Mouse (Mus musculus): ENCODE measurements around the gene Eml3. TPM values are rescaled to one million over a fixed set of nuclear protein-coding genes. Genes with fewer than 3 reads are reported as not detected.
A peak's percentile ranks its signal among the peaks of the same experiment; 100 is the strongest.

Eml3 gene
- polyA plus RNA-seq, 1 experiment = 40.2 TPM

DNA sequence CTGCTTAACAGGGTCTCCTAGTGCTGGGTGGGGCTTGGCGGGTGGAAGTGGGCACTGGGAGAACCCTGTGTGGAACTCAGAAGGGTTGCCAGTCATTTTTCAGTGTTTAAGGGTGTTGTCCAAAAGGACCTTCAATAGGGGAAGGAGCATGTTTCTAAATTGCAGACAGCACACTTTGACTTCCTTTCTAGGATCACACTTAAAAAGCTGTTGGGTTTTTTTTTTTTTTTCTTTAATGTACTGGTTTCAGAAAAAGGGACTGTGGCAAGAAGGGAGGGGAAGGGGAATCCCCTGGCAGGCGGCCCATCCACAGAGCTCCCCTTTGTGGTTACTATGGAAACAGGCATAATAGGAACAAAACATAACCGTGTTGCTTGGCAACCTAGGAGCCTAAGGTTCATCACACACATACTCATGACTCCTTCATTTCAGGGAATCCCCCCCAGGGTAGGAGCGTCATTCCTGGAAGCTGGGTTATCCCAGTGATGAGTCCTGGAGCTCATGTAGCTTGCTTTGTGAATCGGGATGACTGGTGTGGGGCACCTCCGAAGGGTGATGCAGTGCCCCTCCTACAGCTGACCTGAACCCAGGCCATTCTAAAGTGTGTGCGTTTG lies 55.0 kb downstream of the Eml3 start:
- no peak for DNase-seq
- TF ChIP-seq POLR2A (IDR thresholded peaks at IDR 0.05; ENCODE audit: borderline replicate concordance, insufficient read depth, low read length) (no peak), CTCF (IDR thresholded peaks at IDR 0.05; ENCODE audit: borderline replicate concordance, insufficient read depth, low read depth, low read length) (no peak)
- no peaks in the 10 kb centered on the region; the same call in 1 of the 2 replicates for H3K4me1 ChIP-seq (ENCODE audit: control insufficient read depth, insufficient read depth, low read length)
- 15% methylated on average over 7 of the region's 7 CpGs for WGBS
- no peaks in the 10 kb centered on the region for H3K27me3 ChIP-seq (ENCODE audit: control insufficient read depth, insufficient read depth, low read length)
- no peak overlapping the region for H3K27ac ChIP-seq (ENCODE audit: insufficient read depth, low read length)
- no peak overlapping the region for H3K4me3 ChIP-seq (replicated peaks; ENCODE audit: insufficient read depth, low read depth, low read length)

DNA sequence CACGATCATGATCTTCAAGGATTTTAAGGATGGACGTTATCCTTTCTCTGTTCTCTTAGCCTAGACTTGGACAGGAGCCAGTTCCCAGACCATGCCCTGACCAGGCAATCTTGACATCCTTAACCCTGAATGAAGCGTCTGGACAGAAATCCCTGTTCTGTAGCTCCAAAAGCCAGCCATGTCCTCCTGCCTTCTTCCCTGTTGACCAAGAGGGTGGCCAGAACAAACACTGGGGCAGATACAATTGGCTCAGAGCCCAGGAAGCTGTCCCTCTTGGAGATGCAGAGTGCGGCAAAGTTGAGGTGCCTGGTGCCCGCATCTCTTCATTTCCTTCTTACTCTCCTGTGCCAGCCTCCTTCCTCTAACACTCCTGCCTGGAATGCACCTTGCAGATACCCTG lies 56.5 kb downstream of the Eml3 start:
- WGBS = 41% methylated on average over 5 of the region's 5 CpGs

DNA sequence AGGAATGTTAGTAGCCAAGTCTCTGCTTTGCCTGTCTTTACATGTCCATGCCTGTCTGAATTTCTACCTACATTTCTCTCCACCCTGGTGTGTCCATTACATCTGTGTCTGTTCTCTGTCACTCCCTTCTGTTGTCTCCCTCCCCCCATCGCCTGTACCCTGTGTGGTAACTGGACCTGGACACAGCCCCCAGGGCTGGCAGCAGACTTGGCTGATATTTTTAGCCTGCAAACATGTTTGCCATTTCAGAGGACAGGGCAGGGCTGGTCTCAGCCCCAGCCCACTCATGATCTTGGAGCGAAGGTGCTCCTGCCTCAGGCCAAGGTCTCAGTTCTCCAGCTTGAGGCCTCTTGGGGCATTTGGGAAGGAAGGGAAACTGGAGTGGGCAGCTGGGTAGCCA lies 58.5 kb downstream of the Eml3 start:
- Histone ChIP-seq H3K4me1 (ENCODE audit: control insufficient read depth, insufficient read depth, low read length) (no peaks in the 10 kb centered on the region; the same call in 1 of the 2 replicates), H3K27ac (ENCODE audit: insufficient read depth, low read length) (no peak overlapping the region), H3K4me3 (replicated peaks; ENCODE audit: insufficient read depth, low read depth, low read length) (no peak overlapping the region), H3K27me3 (ENCODE audit: control insufficient read depth, insufficient read depth, low read length) (no peaks in the 10 kb centered on the region)
- WGBS = 51% methylated on average over 2 of the region's 2 CpGs
- TF ChIP-seq CTCF (IDR thresholded peaks at IDR 0.05; ENCODE audit: borderline replicate concordance, insufficient read depth, low read depth, low read length) (no peak), POLR2A (IDR thresholded peaks at IDR 0.05; ENCODE audit: borderline replicate concordance, insufficient read depth, low read length) (no peak)
- no peak for DNase-seq

More for the DNA sequence above, 56.5 kb downstream of the Eml3 start:
- Histone ChIP-seq H3K27ac (ENCODE audit: insufficient read depth, low read length) (no peak overlapping the region), H3K4me3 (replicated peaks; ENCODE audit: insufficient read depth, low read depth, low read length) (no peak overlapping the region), H3K27me3 (ENCODE audit: control insufficient read depth, insufficient read depth, low read length) (no peaks in the 10 kb centered on the region), H3K4me1 (ENCODE audit: control insufficient read depth, insufficient read depth, low read length) (no peaks in the 10 kb centered on the region; the same call in 1 of the 2 replicates)
- no peak for DNase-seq
- TF ChIP-seq CTCF (IDR thresholded peaks at IDR 0.05; ENCODE audit: borderline replicate concordance, insufficient read depth, low read depth, low read length) (no peak), POLR2A (IDR thresholded peaks at IDR 0.05; ENCODE audit: borderline replicate concordance, insufficient read depth, low read length) (no peak)

DNA sequence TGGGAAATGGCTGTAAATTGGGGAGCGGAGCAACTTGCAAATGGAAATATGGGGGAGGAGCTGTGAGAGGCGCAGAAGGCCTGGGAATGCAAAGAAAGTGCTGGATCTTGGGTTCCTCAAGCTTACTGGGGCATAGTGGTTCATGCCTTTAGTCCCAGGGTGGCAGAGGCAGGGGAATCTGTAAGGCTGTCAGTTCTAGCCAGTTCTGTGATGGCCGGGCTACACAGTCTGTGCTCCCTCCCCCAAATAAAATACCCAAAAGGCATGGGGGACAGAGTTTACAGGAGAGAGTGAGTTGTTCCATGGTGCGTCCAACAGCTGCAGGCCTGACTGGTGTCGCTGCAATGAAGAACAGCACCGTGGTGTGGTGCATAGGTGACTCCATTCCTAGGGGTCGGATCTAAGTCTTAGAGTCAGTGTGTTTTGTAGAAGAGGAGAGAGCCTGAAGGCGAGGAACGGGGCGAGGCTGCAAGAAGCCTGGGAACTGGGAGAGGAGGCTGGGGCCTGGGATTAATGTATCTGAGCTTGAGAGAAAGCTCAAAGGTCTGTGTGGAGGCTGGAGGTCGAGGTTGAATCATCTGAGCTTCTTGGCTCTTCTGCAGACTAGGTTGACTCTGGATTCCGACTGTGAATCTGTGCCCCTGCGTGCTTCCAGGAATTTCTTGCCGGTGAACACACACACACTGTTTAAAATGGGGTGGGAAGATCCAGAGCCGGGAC lies 59.2 kb downstream of the Eml3 start:
- peak overlapping the region; percentile 39 for H3K4me3 ChIP-seq (replicated peaks; ENCODE audit: insufficient read depth, low read depth, low read length)
- H3K27me3 ChIP-seq (ENCODE audit: control insufficient read depth, insufficient read depth, low read length) = no peaks in the 10 kb centered on the region
- no peak overlapping the region for H3K27ac ChIP-seq (ENCODE audit: insufficient read depth, low read length)
- TF ChIP-seq CTCF (IDR thresholded peaks at IDR 0.05; ENCODE audit: borderline replicate concordance, insufficient read depth, low read depth, low read length) (no peak), POLR2A (IDR thresholded peaks at IDR 0.05; ENCODE audit: borderline replicate concordance, insufficient read depth, low read length) (no peak)
- WGBS = 59% methylated on average over 15 of the region's 15 CpGs
- no peaks in the 10 kb centered on the region for H3K4me1 ChIP-seq (ENCODE audit: control insufficient read depth, insufficient read depth, low read length)
- DNase-seq = no peak

DNA sequence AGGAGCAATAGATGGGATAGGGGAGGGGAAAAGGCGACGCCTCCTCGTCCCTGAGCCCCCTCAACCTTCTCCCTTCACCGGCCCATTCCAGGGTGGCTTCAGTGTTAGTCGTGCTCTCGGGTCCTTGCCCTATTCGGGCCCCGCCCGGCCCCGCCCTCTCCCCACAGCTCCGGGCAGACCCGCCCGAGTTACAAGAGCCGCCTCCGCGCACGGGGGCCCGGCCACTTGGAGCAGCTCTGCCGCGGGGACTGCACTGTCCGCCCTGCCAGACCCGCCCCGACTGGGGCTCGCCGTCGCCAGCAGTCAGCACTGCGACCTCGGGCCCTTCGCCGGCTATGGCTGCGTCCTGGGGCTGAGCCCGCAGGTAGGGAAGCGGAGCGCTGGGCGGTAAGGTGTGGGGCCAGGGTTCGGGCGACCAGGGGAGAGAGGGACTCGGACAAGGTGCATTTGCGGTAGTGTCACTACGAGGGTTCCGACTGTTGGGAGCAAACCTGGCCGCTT lies 59.8 kb downstream of the Eml3 start, which contains the start of gene Ahnak:
TSS of gene Ahnak (plus strand) at position 219 of the 501 bp plus-strand sequence.
- Histone ChIP-seq H3K27ac (ENCODE audit: insufficient read depth, low read length) (no peak within 1 kb of the TSS), H3K4me1 (ENCODE audit: control insufficient read depth, insufficient read depth, low read length) (no peaks in the 10 kb centered on the region), H3K4me3 (replicated peaks; ENCODE audit: insufficient read depth, low read depth, low read length) (peak within 1 kb of the TSS; percentile 39), H3K27me3 (ENCODE audit: control insufficient read depth, insufficient read depth, low read length) (no peaks in the 10 kb centered on the region)
- WGBS = 1% methylated on average over 42 of the region's 42 CpGs
- TF ChIP-seq POLR2A (IDR thresholded peaks at IDR 0.05; ENCODE audit: borderline replicate concordance, insufficient read depth, low read length) (no peak), CTCF (IDR thresholded peaks at IDR 0.05; ENCODE audit: borderline replicate concordance, insufficient read depth, low read depth, low read length) (no peak)
- DNase-seq = peak in 1 of 2 experiments; percentile 35

DNA sequence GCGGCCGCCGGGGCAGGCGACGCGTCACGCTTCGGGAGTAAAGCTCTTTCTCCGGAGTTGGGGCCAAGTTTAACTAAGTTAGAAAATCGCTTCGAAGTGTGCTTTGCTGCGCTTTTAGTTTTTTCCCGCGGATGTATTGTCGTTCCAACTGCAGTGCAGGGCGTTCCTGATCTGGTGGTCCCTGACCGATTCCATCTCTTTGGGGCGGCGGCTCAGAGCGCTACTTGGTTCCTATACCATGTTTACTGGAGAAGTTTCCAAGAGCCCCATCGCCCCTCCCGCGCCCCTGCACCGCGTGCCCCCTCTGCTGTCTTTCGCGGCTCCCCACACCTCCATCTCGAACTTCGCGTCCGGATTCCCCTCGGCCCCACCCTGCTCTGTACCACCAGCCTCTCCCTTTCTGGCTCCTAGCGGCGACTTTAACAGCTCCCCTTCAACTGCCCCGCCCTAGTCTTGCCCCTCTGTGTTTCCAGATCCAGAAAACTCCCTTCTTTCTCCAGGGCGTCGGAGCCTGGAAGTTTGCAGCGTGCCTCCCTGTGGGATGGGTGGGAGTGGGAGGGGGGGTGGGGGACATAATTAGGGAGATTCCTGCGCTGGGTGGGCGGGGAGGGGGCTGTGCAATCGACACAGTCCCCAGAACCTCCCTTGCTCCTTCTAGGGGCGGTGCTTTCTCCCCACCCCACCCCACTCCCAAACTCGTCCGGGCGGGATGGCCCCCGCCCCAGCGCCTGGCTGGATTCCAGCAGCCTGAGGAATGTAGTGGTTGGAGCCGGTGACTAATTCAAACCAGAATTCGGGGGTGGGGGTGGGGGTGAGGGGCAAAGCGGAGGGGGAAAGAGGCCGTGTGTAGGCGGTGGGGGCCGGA lies 60.4 kb downstream of the Eml3 start:
- Histone ChIP-seq H3K27ac (ENCODE audit: insufficient read depth, low read length) (no peak overlapping the region), H3K4me3 (replicated peaks; ENCODE audit: insufficient read depth, low read depth, low read length) (peak overlapping the region; percentile 39), H3K4me1 (ENCODE audit: control insufficient read depth, insufficient read depth, low read length) (no peaks in the 10 kb centered on the region), H3K27me3 (ENCODE audit: control insufficient read depth, insufficient read depth, low read length) (no peaks in the 10 kb centered on the region)
- no peak for DNase-seq
- under 1% methylated on average over 53 of the region's 53 CpGs for WGBS
- TF ChIP-seq POLR2A (IDR thresholded peaks at IDR 0.05; ENCODE audit: borderline replicate concordance, insufficient read depth, low read length) = no peak
- TF ChIP-seq CTCF (IDR thresholded peaks at IDR 0.05; ENCODE audit: borderline replicate concordance, insufficient read depth, low read depth, low read length) = no peak

DNA sequence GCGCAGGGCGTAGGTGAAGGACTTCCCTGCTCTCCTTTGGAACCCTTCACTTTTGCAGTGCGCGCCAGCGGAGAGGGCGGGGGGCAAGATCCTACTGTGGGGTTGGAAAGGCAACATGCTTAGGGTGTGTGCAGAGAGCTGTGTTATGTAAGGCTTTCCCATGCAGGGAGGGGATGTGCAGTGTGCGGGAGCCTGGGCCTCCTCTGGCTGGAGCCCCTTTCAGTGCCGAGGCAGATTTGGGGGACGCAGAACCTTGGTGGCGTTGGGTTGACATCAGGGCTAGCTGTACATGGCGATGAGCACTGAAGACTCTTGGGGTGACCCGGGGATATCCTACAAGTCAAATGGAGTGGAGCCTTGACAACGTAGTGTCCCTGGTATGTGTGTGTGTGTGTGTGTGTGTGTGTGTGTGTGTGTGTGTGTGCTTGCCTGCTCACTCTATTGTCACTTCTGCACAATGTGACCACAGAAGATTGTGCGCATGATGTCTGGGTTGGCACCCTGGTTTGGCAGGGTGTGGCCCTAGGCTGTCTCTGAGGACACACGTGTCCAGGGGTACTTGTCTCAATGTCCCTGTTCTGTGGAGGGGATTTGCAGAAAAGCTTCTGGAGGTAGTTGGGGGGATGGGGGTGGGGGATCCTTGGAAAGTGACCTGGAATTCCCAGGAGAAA lies 61.2 kb downstream of the Eml3 start:
- no peak for TF ChIP-seq CTCF (IDR thresholded peaks at IDR 0.05; ENCODE audit: borderline replicate concordance, insufficient read depth, low read depth, low read length)
- TF ChIP-seq POLR2A (IDR thresholded peaks at IDR 0.05; ENCODE audit: borderline replicate concordance, insufficient read depth, low read length) = no peak
- no peak for DNase-seq
- WGBS = 35% methylated on average over 15 of the region's 15 CpGs
- Histone ChIP-seq H3K4me1 (ENCODE audit: control insufficient read depth, insufficient read depth, low read length) (no peaks in the 10 kb centered on the region), H3K27ac (ENCODE audit: insufficient read depth, low read length) (no peak overlapping the region), H3K4me3 (replicated peaks; ENCODE audit: insufficient read depth, low read depth, low read length) (peak overlapping the region; percentile 2), H3K27me3 (ENCODE audit: control insufficient read depth, insufficient read depth, low read length) (no peaks in the 10 kb centered on the region)

Other genes starting within 250 kb of the Eml3 start
- gene Slc3a2, start 206.2 kb upstream of the Eml3 start, polyA plus RNA-seq (2012; rRNA removed) = 214 and 221 TPM in 2 replicates
- gene Wdr74, start 193.7 kb upstream of the Eml3 start, polyA plus RNA-seq (2012; rRNA removed) = 55.5 and 57.6 TPM in 2 replicates
- gene 1700092M07Rik, start 188.8 kb upstream of the Eml3 start, polyA plus RNA-seq (2012; rRNA removed) = 0.33 and 0.65 TPM in 2 replicates
- gene Stx5a, start 188.1 kb upstream of the Eml3 start, polyA plus RNA-seq (2012; rRNA removed) = 116 and 119 TPM in 2 replicates
- gene Nxf1, start 172.5 kb upstream of the Eml3 start, polyA plus RNA-seq (2012; rRNA removed) = 134 and 135 TPM in 2 replicates
- 169 and 170 TPM in 2 replicates for gene Tmem223, start 158.6 kb upstream of the Eml3 start, polyA plus RNA-seq (2012; rRNA removed)
- gene Tmem179b, start 155.1 kb upstream of the Eml3 start, polyA plus RNA-seq (2012; rRNA removed) = 15.9 and 20.2 TPM in 2 replicates
- 14.1 and 15.6 TPM in 2 replicates for gene Taf6l, start 143.1 kb upstream of the Eml3 start, polyA plus RNA-seq (2012; rRNA removed)
- 155 and 157 TPM in 2 replicates for gene Polr2g, start 131.0 kb upstream of the Eml3 start, polyA plus RNA-seq (2012; rRNA removed)
- 3.7 and 3.8 TPM in 2 replicates for gene Zbtb3, start 127.0 kb upstream of the Eml3 start, polyA plus RNA-seq (2012; rRNA removed)
- gene Ttc9c, start 110.2 kb upstream of the Eml3 start, polyA plus RNA-seq (2012; rRNA removed) = 34.4 and 36.0 TPM in 2 replicates
- gene Hnrnpul2, start 109.5 kb upstream of the Eml3 start, polyA plus RNA-seq (2012; rRNA removed) = 97.7 and 101 TPM in 2 replicates
- not detected in 2 replicates for gene AC129217.1, start 99.8 kb upstream of the Eml3 start, polyA plus RNA-seq (2012; rRNA removed)
- 148 and 155 TPM in 2 replicates for gene Bscl2, start 92.1 kb upstream of the Eml3 start, polyA plus RNA-seq (2012; rRNA removed)
- gene Gng3, start 90.4 kb upstream of the Eml3 start, polyA plus RNA-seq (2012; rRNA removed) = 218 and 236 TPM in 2 replicates
- 0.78 and 0.85 TPM in 2 replicates for gene Lrrn4cl, start 78.8 kb upstream of the Eml3 start, polyA plus RNA-seq (2012; rRNA removed)
- 117 and 134 TPM in 2 replicates for gene Ubxn1, start 58.1 kb upstream of the Eml3 start, polyA plus RNA-seq (2012; rRNA removed)
- gene Uqcc3, start 48.6 kb upstream of the Eml3 start, polyA plus RNA-seq (2012; rRNA removed) = 69.3 and 76.7 TPM in 2 replicates
- 3.8 and 5.1 TPM in 2 replicates for gene Lbhd1, start 45.8 kb upstream of the Eml3 start, polyA plus RNA-seq (2012; rRNA removed)
- not detected in 2 replicates for gene Gm49403, start 45.6 kb upstream of the Eml3 start, polyA plus RNA-seq (2012; rRNA removed)
- 43.7 and 45.9 TPM in 2 replicates for gene 1810009A15Rik, start 40.7 kb upstream of the Eml3 start, polyA plus RNA-seq (2012; rRNA removed)
- gene Gm49416, start 40.6 kb upstream of the Eml3 start, polyA plus RNA-seq (2012; rRNA removed) = not detected in 2 replicates
- 17.7 and 18.0 TPM in 2 replicates for gene Ints5, start 36.5 kb upstream of the Eml3 start, polyA plus RNA-seq (2012; rRNA removed)
- gene Ganab, start 31.5 kb upstream of the Eml3 start, polyA plus RNA-seq (2012; rRNA removed) = 105 and 116 TPM in 2 replicates
- 224 and 238 TPM in 2 replicates for gene B3gat3, start 9.2 kb upstream of the Eml3 start, polyA plus RNA-seq (2012; rRNA removed)
- 24.1 and 24.2 TPM in 2 replicates for gene Rom1, start 196 bp upstream of the Eml3 start, polyA plus RNA-seq (2012; rRNA removed)
- 30.9 and 33.9 TPM in 2 replicates for gene Mta2, start 12.3 kb downstream of the Eml3 start, polyA plus RNA-seq (2012; rRNA removed)
- 20.5 and 20.8 TPM in 2 replicates for gene Tut1, start 24.3 kb downstream of the Eml3 start, polyA plus RNA-seq (2012; rRNA removed)
- gene Eef1g, start 37.5 kb downstream of the Eml3 start, polyA plus RNA-seq (2012; rRNA removed) = 263 and 281 TPM in 2 replicates
- gene Ahnak, start 59.7 kb downstream of the Eml3 start, polyA plus RNA-seq (2012; rRNA removed) = 5.3 and 5.8 TPM in 2 replicates
- gene Scgb1a1, start 158.4 kb downstream of the Eml3 start, polyA plus RNA-seq (2012; rRNA removed) = not detected in 2 replicates
- gene Asrgl1, start 206.1 kb downstream of the Eml3 start, polyA plus RNA-seq (2012; rRNA removed) = 88.4 TPM in 2 replicates

Measured in cerebellum, adult 2 months (tissue).